Mouse (Mus musculus) midbrain, embryonic 16.5 days (tissue): ENCODE results near the gene Btbd35f16. TPM values are rescaled to one million over a fixed set of nuclear protein-coding genes. Genes with fewer than 3 reads are reported as not detected.
"Not testable (repeated sequence)": the region's sequence is repeated elsewhere in the genome, so short reads cannot be mapped to it uniquely, and the experiment has no call there.

Experiments used
- ATAC-seq: fragments of 200-750 bp; cut with Nextera tagmentation; 2 replicates; pipeline ENCODE4 v1.8.0; 2017; ENCODE audit warnings: moderate TSS enrichment
- H3K27ac ChIP-seq: fragments of 300-500 bp; sonication (generic); 2 replicates; pipeline ENCODE4 v1.5.1; 2014; ENCODE audit warnings: mild to moderate bottlenecking, low read length, mixed read lengths
- H3K27me3 ChIP-seq: fragments of 300-500 bp; sonication (generic); 2 replicates; pipeline ENCODE4 v1.6.1; 2014; ENCODE audit warnings: low read depth, low read length, mixed read lengths; ENCODE audit not compliant: control insufficient read depth, insufficient read depth
- H3K36me3 ChIP-seq: fragments of 300-500 bp; sonication (generic); 2 replicates; pipeline ENCODE4 v1.6.1; 2014; ENCODE audit warnings: mild to moderate bottlenecking, low read length, moderate library complexity, mixed read lengths; ENCODE audit not compliant: control insufficient read depth, insufficient read depth
- H3K4me1 ChIP-seq: fragments of 300-500 bp; sonication (generic); 2 replicates; pipeline ENCODE4 v1.6.1; 2014; ENCODE audit warnings: mild to moderate bottlenecking, low read length, mixed read lengths; ENCODE audit not compliant: control insufficient read depth, insufficient read depth
- H3K4me2 ChIP-seq: fragments of 300-500 bp; sonication (generic); 2 replicates; pipeline ENCODE4 v1.6.1; 2014; ENCODE audit warnings: mild to moderate bottlenecking, low read length, mixed read lengths
- H3K4me3 ChIP-seq: fragments of 300-500 bp; sonication (generic); 2 replicates; pipeline ENCODE4 v1.5.1; 2014; ENCODE audit warnings: low read depth, mild to moderate bottlenecking, low read length, moderate library complexity, mixed read lengths
- H3K9ac ChIP-seq: fragments of 300-500 bp; sonication (generic); 2 replicates; pipeline ENCODE4 v1.6.1; 2014; ENCODE audit warnings: low read depth, low read length, mixed read lengths
- H3K9me3 ChIP-seq: fragments of 300-500 bp; sonication (generic); replicated peaks from 2 replicates; pipeline ENCODE4 v1.6.1; 2014; ENCODE audit warnings: mild to moderate bottlenecking, low read length, mixed read lengths; ENCODE audit not compliant: control insufficient read depth, poor library complexity, severe bottlenecking
- WGBS: fragments of 180-500 bp; shearing (Covaris S2); extraction: QIAGEN DNeasy Blood & Tissue Kit; methylation state at CpG from one replicate; pipeline ENCODE4 v1.1.7; 2014; 5-methylcytosine and 5-hydroxymethylcytosine counted together
- polyA plus RNA-seq: library from polyadenylated mRNA; unstranded; fragments of >200 nt; fragmentation: Nextera tagmentation; extraction: Ambion mirVana; gene quantifications from 2 replicates; pipeline ENCODE4 v1.2.1, GENCODE M21; 2015

Btbd35f16 gene
- polyA plus RNA-seq = not detected in 2 replicates

DNA sequence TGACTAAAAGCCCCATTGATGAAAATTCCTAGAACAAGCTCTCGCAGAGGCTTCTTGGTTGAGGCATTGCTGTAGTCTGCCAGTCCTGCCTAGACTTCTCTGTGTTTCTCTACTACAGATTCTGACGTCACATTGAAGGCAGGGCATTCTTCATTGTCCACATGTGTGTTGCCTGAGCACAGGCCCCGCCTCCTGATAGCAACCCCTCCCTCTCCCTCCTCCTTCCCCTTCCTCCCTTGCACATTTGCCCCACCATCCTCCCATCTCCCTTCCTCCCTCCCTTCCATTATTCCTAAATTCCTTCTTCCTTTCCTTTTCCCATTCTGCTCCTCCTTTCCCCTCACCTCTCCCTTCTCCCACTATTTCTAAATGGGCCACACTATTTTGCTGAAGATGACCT is at the start of gene Btbd35f16:
Gene Btbd35f16, minus strand, starts transcription at position 101 of the 400 bp plus-strand sequence.
- not testable (repeated sequence) for H3K4me3 ChIP-seq, ATAC-seq, H3K4me2 ChIP-seq, H3K9me3 ChIP-seq, H3K36me3 ChIP-seq, H3K4me1 ChIP-seq, H3K27ac ChIP-seq, H3K9ac ChIP-seq, H3K27me3 ChIP-seq
- no CpG with 5 or more reads among the region's 3 CpGs for WGBS

Other genes starting within 250 kb of the Btbd35f16 start
- not detected in 2 replicates for gene Btbd35f10, start 204.1 kb downstream of the Btbd35f16 start, polyA plus RNA-seq
- not detected in 2 replicates for gene Btbd35f3, start 80.7 kb upstream of the Btbd35f16 start, polyA plus RNA-seq
- gene Btbd35f28, start 239.6 kb upstream of the Btbd35f16 start, polyA plus RNA-seq = not detected in 2 replicates